Mouse (Mus musculus) C2C12 (cell line): ENCODE data around the gene Cnga4. TPM values are rescaled to one million over a fixed set of nuclear protein-coding genes. Genes with fewer than 3 reads are reported as not detected.
"Not testable (repeated sequence)": the region's sequence is repeated elsewhere in the genome, so short reads cannot be mapped to it uniquely, and the experiment has no call there.

ENCODE experiments used
- H3K27me3 ChIP-seq: one replicate; pipeline ENCODE4 v1.6.1; 2011; ENCODE audit not compliant: control insufficient read depth, insufficient read depth, insufficient read length
- H3K36me3 ChIP-seq: one replicate; pipeline ENCODE4 v1.6.1; 2011; ENCODE audit not compliant: control insufficient read depth, insufficient read depth
- H3K4me3 ChIP-seq: one replicate; pipeline ENCODE4 v1.5.1; 2011; ENCODE audit warnings: mild to moderate bottlenecking, control low read depth; ENCODE audit not compliant: poor library complexity, insufficient read depth, severe bottlenecking
- H3K79me2 ChIP-seq: one replicate; pipeline ENCODE4 v1.6.1; 2011; ENCODE audit not compliant: control insufficient read depth, insufficient read depth
- H3K79me3 ChIP-seq: one replicate; pipeline ENCODE4 v1.6.1; 2011; ENCODE audit warnings: low read depth, control low read depth
- H3ac ChIP-seq: one replicate; pipeline ENCODE3; 2011; ENCODE audit warnings: low read depth; ENCODE audit not compliant: control insufficient read depth, insufficient read length
- CEBPB ChIP-seq: IDR thresholded peaks from one replicate; pipeline ENCODE4 v1.6.1; 2011; ENCODE audit warnings: low read depth, mild to moderate bottlenecking, control low read depth, moderate library complexity
- CTCF ChIP-seq: IDR thresholded peaks from one replicate; pipeline ENCODE4 v1.5.1; 2011; ENCODE audit not compliant: control insufficient read depth, insufficient read depth, insufficient read length
- FOSL1 ChIP-seq: IDR thresholded peaks from one replicate; pipeline ENCODE4 v1.8.0; 2011; ENCODE audit warnings: mild to moderate bottlenecking, low read length; ENCODE audit not compliant: poor library complexity, insufficient read depth, severe bottlenecking
- MAX ChIP-seq: IDR thresholded peaks from one replicate; pipeline ENCODE4 v1.6.1; 2011; ENCODE audit warnings: mild to moderate bottlenecking, control low read depth
- MYOD1 ChIP-seq: IDR thresholded peaks from one replicate; pipeline ENCODE4 v1.6.1; 2011; ENCODE audit warnings: low read depth; ENCODE audit not compliant: control insufficient read depth, insufficient read length
- MYOG ChIP-seq: IDR thresholded peaks from one replicate; pipeline ENCODE4 v1.6.1; 2011; ENCODE audit not compliant: control insufficient read depth, insufficient read length; ENCODE audit errors: extremely low read depth
- USF1 ChIP-seq: IDR thresholded peaks from one replicate; pipeline ENCODE4 v1.6.1; 2011; ENCODE audit warnings: low read depth, mild to moderate bottlenecking, control low read depth, moderate library complexity
- polyA plus RNA-seq: library from polyadenylated mRNA; unstranded; fragments of >200 nt; fragmentation: generic; extraction: Trizol; gene quantifications from one replicate; pipeline ENCODE4 v1.2.1, GENCODE M21; 2012; ENCODE audit warnings: missing spikeins

Gene Cnga4
- polyA plus RNA-seq, 1 experiment, result not detected

DNA sequence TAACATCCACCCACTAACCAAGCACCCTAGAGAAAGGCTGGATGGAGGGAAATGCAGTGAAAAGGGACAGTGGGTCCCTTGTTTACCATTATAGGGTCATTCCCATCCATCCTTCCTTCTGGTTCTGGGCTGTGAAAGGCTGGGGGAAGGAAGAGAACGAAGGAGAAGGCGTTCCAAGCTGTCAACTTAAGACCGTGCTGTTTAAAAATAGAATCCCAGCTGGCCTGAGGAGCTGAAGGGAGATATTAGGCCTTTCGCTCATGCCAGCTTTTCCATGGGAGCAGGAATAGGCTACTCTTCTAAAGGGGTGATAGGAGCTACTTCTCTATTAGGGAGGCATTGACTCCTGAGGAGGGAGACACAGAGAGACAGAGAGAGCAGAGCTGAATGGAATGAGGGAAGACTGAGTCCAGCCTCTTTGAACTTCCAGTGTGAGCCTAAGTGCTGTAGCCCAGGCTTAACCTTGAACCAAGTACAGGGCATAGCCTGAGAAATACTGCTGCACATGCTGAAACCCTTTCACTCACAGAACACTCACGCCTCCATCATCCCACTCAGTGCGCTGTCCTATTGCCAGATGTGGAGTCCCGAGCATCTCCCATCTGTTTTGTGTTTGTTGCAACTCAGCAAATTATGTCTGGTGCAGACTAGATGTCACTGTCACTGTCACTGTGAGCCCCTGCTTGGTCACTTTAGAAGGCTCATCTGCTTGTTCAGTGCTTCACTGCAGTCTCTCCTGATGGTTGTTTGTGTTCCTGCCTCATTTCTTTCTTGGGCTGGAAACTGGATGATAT lies 33.8 kb downstream of the Cnga4 start:
- H3K79me3 ChIP-seq, result no peaks in the 10 kb centered on the region
- TF ChIP-seq MAX, result no peak
- no peak for TF ChIP-seq CTCF
- no peak for TF ChIP-seq MYOG
- no peak for TF ChIP-seq FOSL1
- no peak for TF ChIP-seq MYOD1
- TF ChIP-seq USF1, result no peak
- no peak for TF ChIP-seq CEBPB
- H3ac ChIP-seq, result no peak overlapping the region
- H3K27me3 ChIP-seq, result no peaks in the 10 kb centered on the region
- H3K36me3 ChIP-seq, result no peaks in the 10 kb centered on the region
- no peak overlapping the region for H3K4me3 ChIP-seq
- no peaks in the 10 kb centered on the region for H3K79me2 ChIP-seq

GRCm38 (mm10) chr7:105441426-105441825 lies 37.1 kb downstream of the Cnga4 start:
- H3K79me2 ChIP-seq, result no peaks in the 10 kb centered on the region
- H3ac ChIP-seq, result no peak overlapping the region
- TF ChIP-seq CTCF (no peak), CEBPB (no peak), MYOD1 (no peak), FOSL1 (no peak), MYOG (no peak), USF1 (no peak), MAX (no peak)
- no peaks in the 10 kb centered on the region for H3K27me3 ChIP-seq
- no peaks in the 10 kb centered on the region for H3K36me3 ChIP-seq
- H3K4me3 ChIP-seq, result no peak overlapping the region
- no peaks in the 10 kb centered on the region for H3K79me3 ChIP-seq

- Histone ChIP-seq H3K36me3 (no peaks in the 10 kb centered on the region), H3K79me2 (no peaks in the 10 kb centered on the region), H3K79me3 (no peaks in the 10 kb centered on the region), H3K4me3 (no peak overlapping the region), H3K27me3 (no peaks in the 10 kb centered on the region), H3ac (no peak overlapping the region)
- TF ChIP-seq MYOD1 (no peak), CTCF (no peak), MYOG (no peak), MAX (no peak), USF1 (no peak), FOSL1 (no peak), CEBPB (no peak)
Observed at GRCm38 (mm10) chr7:105445076-105445475, 40.7 kb downstream of the Cnga4 start.

DNA sequence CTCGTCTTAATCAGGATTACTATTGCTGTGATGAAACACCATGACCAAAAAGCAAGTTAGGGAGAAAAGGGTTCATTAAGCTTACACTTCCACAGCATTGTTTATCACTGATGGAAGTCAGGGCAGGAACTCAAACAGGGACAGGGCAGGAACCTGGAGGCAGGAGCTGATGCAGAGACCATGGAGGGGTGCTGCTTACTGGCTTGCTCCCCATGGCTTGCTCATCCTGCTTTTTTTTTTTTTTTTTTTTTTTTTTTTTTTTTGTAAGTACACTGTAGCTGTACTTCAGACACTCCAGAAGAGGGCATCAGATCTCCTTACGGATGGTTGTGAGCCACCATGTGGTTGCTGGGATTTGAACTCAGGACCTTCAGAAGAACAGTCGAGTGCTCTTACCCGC lies 49.0 kb downstream of the Cnga4 start:
- H3ac ChIP-seq, H3K79me3 ChIP-seq, H3K27me3 ChIP-seq, H3K79me2 ChIP-seq, H3K4me3 ChIP-seq, H3K36me3 ChIP-seq: not testable (repeated sequence)

Other genes starting within 250 kb of the Cnga4 start
- not detected for gene Olfr684, start 240.9 kb upstream of the Cnga4 start, polyA plus RNA-seq
- not detected for gene Olfr685, start 218.6 kb upstream of the Cnga4 start, polyA plus RNA-seq
- gene Olfr686, start 197.1 kb upstream of the Cnga4 start, polyA plus RNA-seq, result not detected
- not detected for gene Olfr688, start 116.5 kb upstream of the Cnga4 start, polyA plus RNA-seq
- gene Olfr689, start 93.4 kb upstream of the Cnga4 start, polyA plus RNA-seq, result not detected
- not detected for gene Olfr690, start 70.5 kb upstream of the Cnga4 start, polyA plus RNA-seq
- gene Olfr691, start 62.3 kb upstream of the Cnga4 start, polyA plus RNA-seq, result not detected
- gene Olfr692, start 36.3 kb upstream of the Cnga4 start, polyA plus RNA-seq, result not detected
- gene Gm5901, start 29.5 kb upstream of the Cnga4 start, polyA plus RNA-seq, result not detected
- 16.0 TPM for gene Fam160a2, start 4.5 kb upstream of the Cnga4 start, polyA plus RNA-seq
- gene Cckbr, start 21.2 kb downstream of the Cnga4 start, polyA plus RNA-seq, result not detected
- 83.7 TPM for gene Cavin3, start 77.7 kb downstream of the Cnga4 start, polyA plus RNA-seq
- gene Smpd1, start 149.8 kb downstream of the Cnga4 start, polyA plus RNA-seq, result 27.9 TPM
- 22.4 TPM for gene Apbb1, start 177.1 kb downstream of the Cnga4 start, polyA plus RNA-seq
- gene Hpx, start 195.6 kb downstream of the Cnga4 start, polyA plus RNA-seq, result 0.22 TPM
- 44.4 TPM for gene Trim3, start 229.0 kb downstream of the Cnga4 start, polyA plus RNA-seq
- 203 TPM for gene Timm10b, start 235.5 kb downstream of the Cnga4 start, polyA plus RNA-seq
- gene Arfip2, start 235.8 kb downstream of the Cnga4 start, polyA plus RNA-seq, result 68.2 TPM
- 56.8 TPM for gene Gm45799, start 236.0 kb downstream of the Cnga4 start, polyA plus RNA-seq
- gene Dnhd1, start 246.3 kb downstream of the Cnga4 start, polyA plus RNA-seq, result 0.35 TPM